Mouse (Mus musculus) kidney, embryonic 16.5 days (tissue): ENCODE data around the gene Pip5kl1. TPM values are rescaled to one million over a fixed set of nuclear protein-coding genes. Genes with fewer than 3 reads are reported as not detected.

Source experiments
- ATAC-seq: fragments of 200-750 bp; cut with Nextera tagmentation; 2 replicates; pipeline ENCODE4 v1.8.0; 2017; ENCODE audit warnings: moderate TSS enrichment; ENCODE audit not compliant: low FRiP score, low TSS enrichment
- H3K27ac ChIP-seq: fragments of 300-500 bp; sonication (generic); 2 replicates; pipeline ENCODE4 v1.5.1; 2014; ENCODE audit warnings: low read length
- H3K27me3 ChIP-seq: fragments of 300-500 bp; sonication (generic); 2 replicates; pipeline ENCODE4 v1.6.1; 2014; ENCODE audit warnings: low read length, control low read depth, mixed read lengths; ENCODE audit not compliant: insufficient read depth
- H3K36me3 ChIP-seq: fragments of 300-500 bp; sonication (generic); 2 replicates; pipeline ENCODE4 v1.6.1; 2014; ENCODE audit warnings: low read length, control low read depth, mixed read lengths; ENCODE audit not compliant: insufficient read depth
- H3K4me1 ChIP-seq: fragments of 300-500 bp; sonication (generic); 2 replicates; pipeline ENCODE4 v1.6.1; 2014; ENCODE audit warnings: low read length, control low read depth, mixed read lengths; ENCODE audit not compliant: insufficient read depth
- H3K4me2 ChIP-seq: fragments of 300-500 bp; sonication (generic); replicated peaks from 2 replicates; pipeline ENCODE4 v1.6.1; 2014; ENCODE audit warnings: low read depth, low read length
- H3K4me3 ChIP-seq: fragments of 300-500 bp; sonication (generic); 2 replicates; pipeline ENCODE4 v1.5.1; 2014; ENCODE audit warnings: mild to moderate bottlenecking, low read length
- H3K9ac ChIP-seq: fragments of 300-500 bp; sonication (generic); replicated peaks from 2 replicates; pipeline ENCODE4 v1.6.1; 2014; ENCODE audit warnings: low read length
- H3K9me3 ChIP-seq: fragments of 300-500 bp; sonication (generic); 2 replicates; pipeline ENCODE4 v1.6.1; 2016; ENCODE audit warnings: low read length, control low read depth
- WGBS: fragments of 180-500 bp; shearing (Covaris S2); extraction: QIAGEN DNeasy Blood & Tissue Kit; methylation state at CpG from one replicate; pipeline ENCODE4 v1.1.7; 2014; 5-methylcytosine and 5-hydroxymethylcytosine counted together
- polyA plus RNA-seq: library from polyadenylated mRNA; unstranded; fragments of >200 nt; fragmentation: Nextera tagmentation; extraction: Ambion mirVana; gene quantifications from 2 replicates; pipeline ENCODE4 v1.2.1, GENCODE M21; 2015

Gene Pip5kl1
- polyA plus RNA-seq, 1 experiment from 2014 or later = 2.5 TPM

- Histone ChIP-seq H3K4me2 (no peak overlapping the region), H3K36me3 (no peaks in the 10 kb centered on the region; the same call in 1 of the 2 replicates), H3K27ac (no peak overlapping the region), H3K4me3 (no peak overlapping the region), H3K4me1 (peaks cover 13% of the 10 kb centered on the region), H3K27me3 (peaks cover 16% of the 10 kb centered on the region), H3K9ac (no peak overlapping the region; the same call in 1 of the 2 replicates), H3K9me3 (no peaks in the 10 kb centered on the region)
- 28% methylated on average over 25 of the region's 30 CpGs for WGBS
- 0 out of 2 replicates have a peak, but pooled peaks have one; percentile 7 for ATAC-seq
These were observed 3.8 kb downstream of the Pip5kl1 start for GRCm38 (mm10) chr2:32578146-32579046.

DNA sequence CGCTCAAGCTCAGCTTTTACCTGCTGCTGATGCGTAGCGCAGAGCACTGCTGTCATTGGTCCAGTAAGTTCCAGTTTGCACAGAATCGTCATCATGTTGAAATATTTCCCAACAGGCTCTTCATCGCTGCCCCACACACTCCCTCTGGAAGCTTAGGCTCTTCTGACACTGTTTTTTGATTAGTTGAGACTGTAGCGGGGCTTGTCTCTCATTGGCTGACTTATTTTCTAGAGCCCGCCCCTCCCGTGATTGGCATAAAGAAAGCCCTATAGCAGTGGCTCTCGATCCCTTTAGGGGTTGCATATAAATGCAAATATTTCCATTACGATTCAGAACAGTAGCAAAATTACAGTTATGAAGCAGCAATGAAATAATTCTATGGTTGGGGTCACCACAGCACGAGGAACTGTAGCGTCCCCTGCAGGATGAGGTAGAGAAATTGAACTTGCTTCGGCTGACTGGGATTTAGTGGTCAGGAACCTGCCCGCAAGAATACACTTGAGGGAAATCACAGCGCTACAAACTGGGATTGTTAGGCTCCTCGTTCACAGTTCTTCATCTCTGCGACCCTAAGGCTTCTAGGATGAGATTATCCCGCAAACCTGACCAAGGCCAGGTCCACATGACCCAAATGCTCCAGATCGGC is 7.0 kb downstream of the Pip5kl1 start:
- Histone ChIP-seq H3K27ac (no peak overlapping the region), H3K9me3 (no peaks in the 10 kb centered on the region), H3K4me2 (peak overlapping the region; percentile 31), H3K4me1 (0 out of 2 replicates have a peak, but pooled peaks cover 7% of the 10 kb centered on the region), H3K27me3 (peaks cover 16% of the 10 kb centered on the region), H3K4me3 (peak overlapping the region; percentile 27), H3K36me3 (no peaks in the 10 kb centered on the region), H3K9ac (no peak overlapping the region)
- WGBS = 39% methylated on average over 19 of the region's 19 CpGs
- ATAC-seq = peak; percentile 29; the same call in 1 of the 2 replicates

GRCm38 (mm10) chr2:32582830-32583799 is 8.5 kb downstream of the Pip5kl1 start:
- H3K4me3 ChIP-seq = peak overlapping the region; percentile 23
- no peak overlapping the region for H3K27ac ChIP-seq
- no peak overlapping the region for H3K9ac ChIP-seq
- H3K4me1 ChIP-seq = peaks cover 16% of the 10 kb centered on the region
- peak overlapping the region; percentile 51 for H3K4me2 ChIP-seq
- ATAC-seq = peak; percentile 60
- WGBS = 12% methylated on average over 37 of the region's 37 CpGs
- no peaks in the 10 kb centered on the region for H3K9me3 ChIP-seq
- peaks cover 14% of the 10 kb centered on the region for H3K27me3 ChIP-seq
- H3K36me3 ChIP-seq = no peaks in the 10 kb centered on the region

DNA sequence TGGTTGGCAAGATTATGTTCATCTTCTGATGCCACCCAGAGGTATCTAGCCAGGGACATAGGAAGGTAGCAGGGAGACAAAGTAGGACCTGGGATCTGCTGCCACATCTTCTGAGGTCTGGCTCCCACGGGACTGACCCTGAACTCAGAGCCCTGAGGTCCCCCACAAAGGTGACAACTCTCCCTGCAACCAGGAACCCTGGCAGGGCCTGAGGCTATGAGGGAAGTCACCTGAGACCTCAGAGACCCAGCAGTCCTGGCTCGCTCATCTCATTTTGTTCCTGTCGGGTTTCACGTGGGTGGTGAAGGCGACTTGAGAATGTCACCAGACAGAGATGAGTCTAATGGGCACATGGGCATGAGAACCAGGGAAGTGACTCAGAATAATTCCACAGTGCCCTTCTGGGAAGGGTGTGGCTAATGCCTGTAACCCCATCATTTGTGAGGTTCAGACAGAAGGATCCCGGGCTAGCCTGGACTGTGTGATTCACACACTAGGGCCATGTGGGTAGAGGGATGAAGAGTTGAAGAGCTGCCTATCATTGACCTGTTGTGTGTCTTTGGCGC is 10.6 kb downstream of the Pip5kl1 start:
- H3K9me3 ChIP-seq = no peaks in the 10 kb centered on the region
- no peak overlapping the region for H3K4me2 ChIP-seq
- 79% methylated on average over 7 of the region's 7 CpGs for WGBS
- no peaks in the 10 kb centered on the region for H3K27me3 ChIP-seq
- peaks cover 20% of the 10 kb centered on the region for H3K4me1 ChIP-seq
- no peak overlapping the region for H3K9ac ChIP-seq
- H3K27ac ChIP-seq = no peak overlapping the region
- no peaks in the 10 kb centered on the region for H3K36me3 ChIP-seq
- H3K4me3 ChIP-seq = no peak overlapping the region
- no peak for ATAC-seq

GRCm38 (mm10) chr2:32586871-32587351 is 12.3 kb downstream of the Pip5kl1 start, which contains the start of gene St6galnac4:
St6galnac4 (plus strand) TSS chr2:32587095.
- peak; percentile 88 for ATAC-seq
- peak within 1 kb of the TSS; percentile 72 for H3K27ac ChIP-seq
- H3K4me1 ChIP-seq = peaks cover 20% of the 10 kb centered on the region
- under 1% methylated on average over 38 of the region's 38 CpGs for WGBS
- no peaks in the 10 kb centered on the region for H3K36me3 ChIP-seq
- H3K4me2 ChIP-seq = peak within 1 kb of the TSS; percentile 71
- H3K9ac ChIP-seq = peak within 1 kb of the TSS; percentile 80
- H3K4me3 ChIP-seq = peak within 1 kb of the TSS; percentile 63
- H3K27me3 ChIP-seq = no peaks in the 10 kb centered on the region
- no peaks in the 10 kb centered on the region for H3K9me3 ChIP-seq

DNA sequence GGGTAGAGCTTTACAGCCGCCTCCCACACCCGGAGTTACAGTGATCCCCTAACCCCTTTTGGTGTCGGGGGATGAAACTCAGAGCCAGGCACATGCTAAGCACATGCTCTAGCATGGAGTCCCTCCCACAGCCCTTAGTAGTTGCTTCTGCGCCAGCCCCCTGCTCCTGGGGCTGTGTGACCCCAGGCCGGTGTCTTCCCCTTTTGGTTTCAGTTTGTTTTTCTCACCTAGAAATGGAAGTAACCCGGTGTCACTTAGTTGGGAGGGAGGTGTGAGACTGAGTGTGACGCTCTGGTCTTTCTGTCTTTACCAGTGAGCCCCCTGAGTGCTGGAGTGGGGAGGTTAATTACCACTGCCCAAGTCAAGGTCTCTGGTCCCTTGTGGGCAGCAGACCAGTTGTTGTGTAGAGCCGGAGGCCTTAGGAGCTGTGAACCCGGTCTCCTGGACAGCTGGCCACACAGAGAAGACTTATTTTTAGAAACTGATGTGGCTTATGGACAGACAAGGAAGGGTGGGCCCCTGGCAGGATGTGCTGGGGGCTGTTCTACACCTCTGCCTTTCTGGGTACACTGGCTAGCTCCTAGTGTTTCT is 13.2 kb downstream of the Pip5kl1 start:
- 18% methylated on average over 9 of the region's 9 CpGs for WGBS
- peak overlapping the region; percentile 71 for H3K4me2 ChIP-seq
- peak overlapping the region; percentile 72; the same call in 1 of the 2 replicates for H3K27ac ChIP-seq
- no peaks in the 10 kb centered on the region for H3K9me3 ChIP-seq
- H3K9ac ChIP-seq = peak overlapping the region; percentile 80
- peaks cover 20% of the 10 kb centered on the region for H3K4me1 ChIP-seq
- H3K36me3 ChIP-seq = no peaks in the 10 kb centered on the region
- no peaks in the 10 kb centered on the region for H3K27me3 ChIP-seq
- H3K4me3 ChIP-seq = peak overlapping the region; percentile 63
- no peak for ATAC-seq

GRCm38 (mm10) chr2:32589213-32589795 is 14.7 kb downstream of the Pip5kl1 start:
- no peak overlapping the region for H3K4me2 ChIP-seq
- H3K36me3 ChIP-seq = 0 out of 2 replicates have a peak, but pooled peaks cover 2% of the 10 kb centered on the region
- WGBS = 71% methylated on average over 11 of the region's 11 CpGs
- H3K4me3 ChIP-seq = no peak overlapping the region
- no peaks in the 10 kb centered on the region for H3K27me3 ChIP-seq
- no peak overlapping the region for H3K9ac ChIP-seq
- no peak for ATAC-seq
- H3K27ac ChIP-seq = no peak overlapping the region
- H3K4me1 ChIP-seq = peaks cover 16% of the 10 kb centered on the region
- no peaks in the 10 kb centered on the region for H3K9me3 ChIP-seq

DNA sequence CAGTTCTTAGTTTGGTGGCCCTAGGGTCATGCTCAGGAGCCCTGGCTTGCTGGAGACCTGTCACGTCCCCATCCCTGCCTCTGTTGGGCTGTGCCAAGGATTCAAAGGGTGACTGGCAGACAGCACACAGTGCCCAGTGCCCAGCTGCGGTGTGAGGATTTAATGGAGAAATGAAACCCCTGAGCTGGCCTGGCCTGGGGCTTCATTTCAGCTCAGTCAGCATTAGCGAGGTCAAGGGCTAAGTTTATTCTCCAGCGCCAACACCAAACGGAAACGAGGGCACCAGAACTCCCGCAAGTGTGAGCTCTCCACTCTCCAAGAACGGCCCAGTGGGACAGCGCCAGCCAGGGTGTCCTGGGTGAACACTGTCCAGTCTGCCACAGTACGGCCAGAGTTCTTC is 15.6 kb downstream of the Pip5kl1 start:
- no peak for ATAC-seq
- 0 out of 2 replicates have a peak, but pooled peaks cover 2% of the 10 kb centered on the region for H3K36me3 ChIP-seq

More for the DNA sequence above, 15.6 kb downstream of the Pip5kl1 start:
- Histone ChIP-seq H3K4me2 (no peak overlapping the region), H3K4me1 (peaks cover 16% of the 10 kb centered on the region), H3K4me3 (no peak overlapping the region), H3K27me3 (no peaks in the 10 kb centered on the region), H3K9ac (no peak overlapping the region), H3K9me3 (no peaks in the 10 kb centered on the region), H3K27ac (no peak overlapping the region)
- WGBS = 52% methylated on average over 10 of the region's 10 CpGs
